Mouse (Mus musculus) erythroblast, adult 5-6 weeks (primary cell): Measurements from ENCODE around the gene Krtap19-1. TPM values are rescaled to one million over a fixed set of nuclear protein-coding genes. Genes with fewer than 3 reads are reported as not detected.

Experiments
- ATAC-seq: replicated peaks from 2 replicates; pipeline ENCODE4 v1.8.0; 2016; ENCODE audit warnings: moderate number of reproducible peaks, mild to moderate bottlenecking, moderate TSS enrichment, inconsistent platforms; ENCODE audit not compliant: poor library complexity, low FRiP score, severe bottlenecking
- total RNA-seq, 2 experiments: library from RNA; stranded (forward) in 1 of 2; stranded (reverse) in 1 of 2; fragments of 150-400 nt in 1 of 2; fragments of 200-764, 138-1000 nt in 1 of 2; gene quantifications; 2 replicates each; pipeline versions ENCODE4 v1.2.3 to v1.2.4; 2015 to 2017; ENCODE audit warnings: low replicate concordance in 2 of 2

The Krtap19-1 gene
- total RNA-seq (2015; ENCODE audit: low replicate concordance), result not detected in 2 replicates
- not detected in 2 replicates for total RNA-seq (2017; ENCODE audit: low replicate concordance)

GRCm38 (mm10) chr16:88869311-88869710 is at the start of gene Krtap19-1:
Krtap19-1 (minus strand) TSS chr16:88869411.
- no peak for ATAC-seq

DNA sequence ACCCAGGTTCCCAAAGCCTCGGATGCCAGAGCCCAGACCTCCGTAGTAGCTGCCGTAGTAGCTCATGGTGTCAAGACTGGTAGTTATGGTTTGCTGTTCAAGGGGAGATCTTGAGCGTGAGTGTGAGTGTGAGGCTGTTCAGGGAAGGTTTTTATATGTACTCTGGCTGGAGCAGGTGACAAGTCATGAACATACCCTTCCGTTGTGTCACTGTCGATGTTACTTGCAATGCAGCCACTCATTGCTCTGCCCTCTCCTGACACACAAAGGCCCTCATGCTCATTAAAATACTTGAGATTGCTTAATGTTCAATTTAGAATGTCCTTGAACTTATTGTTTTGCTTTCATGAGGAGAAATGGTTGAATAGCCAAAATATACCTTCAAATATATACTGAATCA is 27.1 kb upstream of the Krtap19-1 start, which contains the start of gene Krtap19-5:
Krtap19-5 (minus strand) TSS at position 101 of the 400 bp plus-strand sequence.
- no peak for ATAC-seq

DNA sequence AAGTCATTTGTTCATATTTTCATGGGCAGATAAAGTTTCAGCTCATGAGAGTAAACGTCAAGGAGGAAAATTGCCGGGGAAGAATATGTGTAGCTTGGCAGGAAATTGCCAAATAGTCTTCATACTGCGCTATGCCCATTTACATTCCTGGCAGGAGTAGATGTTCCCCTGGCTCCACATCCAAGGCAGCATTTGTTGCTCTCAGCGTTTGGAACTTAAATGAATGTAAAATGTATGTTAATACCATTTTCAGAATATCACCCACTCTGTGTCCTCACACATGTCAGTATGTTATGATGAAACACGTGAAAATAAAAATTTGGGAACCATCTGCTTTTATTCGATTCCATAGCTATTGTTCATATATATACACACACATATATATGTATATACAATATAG is 17.7 kb upstream of the Krtap19-1 start:
- no peak for ATAC-seq

DNA sequence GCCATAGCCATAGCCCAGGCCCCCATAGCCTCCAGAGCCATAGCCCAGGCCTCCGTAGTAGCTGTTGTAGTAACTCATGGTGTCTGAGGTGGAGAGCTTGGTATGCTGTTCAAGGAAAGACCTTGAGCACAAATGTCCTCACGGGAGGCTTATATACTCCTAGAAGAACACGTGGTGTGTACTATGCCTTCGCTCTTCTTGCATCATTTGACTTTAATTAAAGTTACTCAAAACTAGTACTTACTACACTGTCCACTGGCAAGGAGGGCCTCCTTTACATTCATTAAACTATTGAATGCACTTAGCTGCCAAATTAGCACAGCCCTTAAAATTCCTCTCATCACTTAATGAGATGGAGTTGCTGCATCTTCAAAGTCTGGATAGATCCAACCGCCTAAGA is 15.8 kb upstream of the Krtap19-1 start, which contains the start of gene Krtap19-4:
Krtap19-4 (minus strand) TSS at position 101 of the 400 bp plus-strand sequence.
- ATAC-seq, result no peak

DNA sequence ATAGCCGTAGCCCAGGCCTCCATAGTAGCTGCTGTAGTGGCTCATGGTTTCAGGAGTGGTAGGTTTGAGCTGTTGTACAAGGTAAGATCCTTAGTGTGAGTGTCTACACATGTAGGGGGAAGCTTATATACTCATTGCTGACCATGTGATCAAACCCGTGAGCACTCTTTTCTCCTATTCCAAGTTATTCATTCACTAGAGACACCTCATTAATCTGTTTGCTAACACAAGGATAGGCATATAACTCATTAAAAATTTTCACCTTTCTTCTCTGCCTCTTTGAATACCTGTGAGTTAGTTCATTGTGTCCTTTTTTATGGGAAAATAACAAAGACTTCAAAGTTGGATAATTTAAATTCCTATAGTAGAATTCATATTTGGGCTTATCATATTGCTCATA is 8.7 kb upstream of the Krtap19-1 start, which contains the start of gene Krtap19-3:
Krtap19-3 (minus strand) TSS at position 101 of the 400 bp plus-strand sequence.
- ATAC-seq, result no peak

DNA sequence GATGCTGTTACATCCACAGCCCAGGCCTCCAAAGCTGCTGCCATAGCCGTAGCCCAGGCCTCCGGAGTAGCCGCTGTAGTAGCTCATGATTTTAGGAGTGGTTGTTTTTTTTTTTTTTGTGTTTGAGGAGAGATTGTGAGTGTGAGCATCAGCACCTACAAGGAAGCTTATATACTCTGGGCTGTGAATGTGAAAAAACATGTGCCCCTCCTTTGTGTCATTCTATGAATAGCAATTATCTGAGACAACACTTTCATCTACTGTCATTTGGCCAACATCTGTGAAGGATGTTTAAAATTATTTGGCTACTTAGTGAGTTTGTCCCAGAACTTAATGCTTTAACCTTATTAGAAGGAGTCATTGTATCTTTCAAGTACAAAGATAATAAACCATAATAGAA is 5.0 kb upstream of the Krtap19-1 start, which contains the start of gene Krtap19-2:
Krtap19-2 (minus strand) TSS at position 101 of the 400 bp plus-strand sequence.
- no peak for ATAC-seq

- ATAC-seq, result no peak
Measured at GRCm38 (mm10) chr16:88864887-88865407, 4.3 kb downstream of the Krtap19-1 start.

DNA sequence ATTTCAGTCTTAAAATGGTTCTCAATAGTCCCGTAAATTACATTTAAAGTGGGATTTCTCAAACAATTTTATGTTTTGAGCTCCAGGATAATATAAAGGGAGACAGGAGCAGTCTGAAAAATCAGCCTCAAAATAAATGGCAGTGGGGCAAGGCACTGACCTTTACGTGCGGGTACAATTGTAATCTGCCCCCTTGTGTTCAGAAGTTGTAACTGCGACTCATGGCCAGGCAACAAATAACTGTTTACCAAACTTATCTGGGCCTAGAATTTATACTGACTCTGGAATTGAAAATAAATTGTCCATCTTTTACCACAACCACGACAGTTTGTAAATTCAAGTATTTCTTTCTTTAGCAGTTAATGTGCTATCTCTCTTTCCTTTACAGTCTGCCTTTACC is 17.8 kb downstream of the Krtap19-1 start:
- no peak for ATAC-seq

DNA sequence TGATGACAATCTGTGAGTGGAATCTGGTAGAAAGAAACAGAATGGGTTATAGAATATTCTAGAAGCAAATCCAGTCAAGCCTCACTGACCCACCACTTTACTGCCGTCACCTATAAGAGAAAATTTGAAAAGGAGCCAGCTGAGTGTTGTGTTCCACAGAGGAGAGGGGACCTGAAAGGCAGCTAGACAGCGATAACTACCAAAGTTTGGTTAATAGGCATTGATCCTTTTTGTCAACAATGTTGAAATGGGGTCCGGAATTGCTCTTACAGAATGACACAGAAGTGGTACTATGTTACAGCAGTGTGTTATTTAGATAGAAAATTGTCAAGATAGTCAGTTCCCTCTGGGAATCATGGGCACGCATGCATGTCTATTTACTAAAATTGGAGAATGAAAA is 20.7 kb downstream of the Krtap19-1 start:
- ATAC-seq, result no peak

DNA sequence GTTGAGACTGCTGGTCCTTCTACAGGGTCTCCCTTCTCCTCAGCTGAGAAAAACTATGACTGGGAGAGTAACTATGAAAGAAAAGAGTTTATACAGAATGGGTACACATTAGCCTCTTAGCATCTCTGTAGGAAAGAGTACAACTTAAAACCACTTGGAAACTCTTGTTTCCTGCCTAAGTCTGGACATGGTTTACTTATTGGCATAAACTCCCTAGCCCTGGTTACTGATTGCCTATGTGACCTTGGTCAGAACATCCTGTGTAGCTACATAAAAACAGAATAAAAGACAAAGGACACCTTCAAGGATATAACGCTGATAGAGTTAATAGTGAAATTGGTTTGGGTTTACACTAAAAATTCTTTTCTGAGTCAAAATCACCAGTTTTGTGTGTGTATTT is 21.8 kb downstream of the Krtap19-1 start:
- no peak for ATAC-seq

GRCm38 (mm10) chr16:88826978-88827377 is 42.2 kb downstream of the Krtap19-1 start:
- ATAC-seq, result no peak

GRCm38 (mm10) chr16:88826095-88826652 is 43.0 kb downstream of the Krtap19-1 start, which contains the start of gene Krtap14:
Krtap14 (minus strand) TSS chr16:88826145.
- no peak for ATAC-seq

- no peak for ATAC-seq
Measured at GRCm38 (mm10) chr16:88823736-88824135, 45.5 kb downstream of the Krtap19-1 start.

GRCm38 (mm10) chr16:88820066-88820465 is 49.1 kb downstream of the Krtap19-1 start, which contains the start of gene Krtap15:
Krtap15 (plus strand) TSS chr16:88820215.
- no peak for ATAC-seq

Other genes with a start within 250 kb of the Krtap19-1 start
- gene 2310079G19Rik, start 241.7 kb downstream of the Krtap19-1 start, total RNA-seq (2015; ENCODE audit: low replicate concordance), result not detected in 2 replicates
- gene 2310079G19Rik, start 241.7 kb downstream of the Krtap19-1 start, total RNA-seq (2017; ENCODE audit: low replicate concordance), result not detected in 2 replicates
- gene Krtap26-1, start 221.6 kb downstream of the Krtap19-1 start, total RNA-seq (2015; ENCODE audit: low replicate concordance), result not detected in 2 replicates
- gene Krtap26-1, start 221.6 kb downstream of the Krtap19-1 start, total RNA-seq (2017; ENCODE audit: low replicate concordance), result not detected in 2 replicates
- gene Krtap27-1, start 197.7 kb downstream of the Krtap19-1 start, total RNA-seq (2015; ENCODE audit: low replicate concordance), result not detected in 2 replicates
- gene Krtap27-1, start 197.7 kb downstream of the Krtap19-1 start, total RNA-seq (2017; ENCODE audit: low replicate concordance), result not detected in 2 replicates
- not detected in 2 replicates for gene 2310061N02Rik, start 161.4 kb downstream of the Krtap19-1 start, total RNA-seq (2015; ENCODE audit: low replicate concordance)
- gene 2310061N02Rik, start 161.4 kb downstream of the Krtap19-1 start, total RNA-seq (2017; ENCODE audit: low replicate concordance), result not detected in 2 replicates
- not detected in 2 replicates for gene Krtap13-1, start 140.5 kb downstream of the Krtap19-1 start, total RNA-seq (2015; ENCODE audit: low replicate concordance)
- gene Krtap13-1, start 140.5 kb downstream of the Krtap19-1 start, total RNA-seq (2017; ENCODE audit: low replicate concordance), result not detected in 2 replicates
- gene Krtap13, start 117.8 kb downstream of the Krtap19-1 start, total RNA-seq (2015; ENCODE audit: low replicate concordance), result not detected in 2 replicates
- not detected in 2 replicates for gene Krtap13, start 117.8 kb downstream of the Krtap19-1 start, total RNA-seq (2017; ENCODE audit: low replicate concordance)
- gene 2310034C09Rik, start 110.6 kb downstream of the Krtap19-1 start, total RNA-seq (2015; ENCODE audit: low replicate concordance), result not detected in 2 replicates
- not detected in 2 replicates for gene 2310034C09Rik, start 110.6 kb downstream of the Krtap19-1 start, total RNA-seq (2017; ENCODE audit: low replicate concordance)
- gene 2310057N15Rik, start 95.2 kb downstream of the Krtap19-1 start, total RNA-seq (2015; ENCODE audit: low replicate concordance), result not detected in 2 replicates
- gene 2310057N15Rik, start 95.2 kb downstream of the Krtap19-1 start, total RNA-seq (2017; ENCODE audit: low replicate concordance), result not detected in 2 replicates
- not detected in 2 replicates for gene Gm5965, start 91.5 kb downstream of the Krtap19-1 start, total RNA-seq (2015; ENCODE audit: low replicate concordance)
- gene Gm5965, start 91.5 kb downstream of the Krtap19-1 start, total RNA-seq (2017; ENCODE audit: low replicate concordance), result not detected in 2 replicates
- gene Gm20741, start 57.2 kb downstream of the Krtap19-1 start, total RNA-seq (2015; ENCODE audit: low replicate concordance), result not detected in 2 replicates
- gene Gm20741, start 57.2 kb downstream of the Krtap19-1 start, total RNA-seq (2017; ENCODE audit: low replicate concordance), result not detected in 2 replicates
- not detected in 2 replicates for gene Krtap15, start 49.2 kb downstream of the Krtap19-1 start, total RNA-seq (2015; ENCODE audit: low replicate concordance)
- gene Krtap15, start 49.2 kb downstream of the Krtap19-1 start, total RNA-seq (2017; ENCODE audit: low replicate concordance), result not detected in 2 replicates
- not detected in 2 replicates for gene Krtap14, start 43.3 kb downstream of the Krtap19-1 start, total RNA-seq (2015; ENCODE audit: low replicate concordance)
- gene Krtap14, start 43.3 kb downstream of the Krtap19-1 start, total RNA-seq (2017; ENCODE audit: low replicate concordance), result not detected in 2 replicates
- gene Krtap19-2, start 4.9 kb upstream of the Krtap19-1 start, total RNA-seq (2015; ENCODE audit: low replicate concordance), result not detected in 2 replicates
- gene Krtap19-2, start 4.9 kb upstream of the Krtap19-1 start, total RNA-seq (2017; ENCODE audit: low replicate concordance), result not detected in 2 replicates
- not detected in 2 replicates for gene Krtap19-3, start 8.6 kb upstream of the Krtap19-1 start, total RNA-seq (2015; ENCODE audit: low replicate concordance)
- not detected in 2 replicates for gene Krtap19-3, start 8.6 kb upstream of the Krtap19-1 start, total RNA-seq (2017; ENCODE audit: low replicate concordance)
- not detected in 2 replicates for gene Krtap19-4, start 15.7 kb upstream of the Krtap19-1 start, total RNA-seq (2015; ENCODE audit: low replicate concordance)
- not detected in 2 replicates for gene Krtap19-4, start 15.7 kb upstream of the Krtap19-1 start, total RNA-seq (2017; ENCODE audit: low replicate concordance)
- not detected in 2 replicates for gene Krtap19-5, start 27.0 kb upstream of the Krtap19-1 start, total RNA-seq (2015; ENCODE audit: low replicate concordance)
- not detected in 2 replicates for gene Krtap19-5, start 27.0 kb upstream of the Krtap19-1 start, total RNA-seq (2017; ENCODE audit: low replicate concordance)
- gene Krtap19-9b, start 62.9 kb upstream of the Krtap19-1 start, total RNA-seq (2015; ENCODE audit: low replicate concordance), result not detected in 2 replicates
- gene Krtap19-9b, start 62.9 kb upstream of the Krtap19-1 start, total RNA-seq (2017; ENCODE audit: low replicate concordance), result not detected in 2 replicates
- not detected in 2 replicates for gene Krtap16-3, start 93.5 kb upstream of the Krtap19-1 start, total RNA-seq (2015; ENCODE audit: low replicate concordance)
- not detected in 2 replicates for gene Krtap16-3, start 93.5 kb upstream of the Krtap19-1 start, total RNA-seq (2017; ENCODE audit: low replicate concordance)
- gene Krtap22-2, start 141.3 kb upstream of the Krtap19-1 start, total RNA-seq (2015; ENCODE audit: low replicate concordance), result not detected in 2 replicates
- not detected in 2 replicates for gene Krtap22-2, start 141.3 kb upstream of the Krtap19-1 start, total RNA-seq (2017; ENCODE audit: low replicate concordance)
- gene Gm10229, start 145.9 kb upstream of the Krtap19-1 start, total RNA-seq (2015; ENCODE audit: low replicate concordance), result not detected in 2 replicates
- not detected in 2 replicates for gene Gm10229, start 145.9 kb upstream of the Krtap19-1 start, total RNA-seq (2017; ENCODE audit: low replicate concordance)
- gene Krtap6-1, start 162.3 kb upstream of the Krtap19-1 start, total RNA-seq (2015; ENCODE audit: low replicate concordance), result not detected in 2 replicates
- not detected in 2 replicates for gene Krtap6-1, start 162.3 kb upstream of the Krtap19-1 start, total RNA-seq (2017; ENCODE audit: low replicate concordance)
- gene Gm10228, start 172.1 kb upstream of the Krtap19-1 start, total RNA-seq (2015; ENCODE audit: low replicate concordance), result not detected in 2 replicates
- gene Gm10228, start 172.1 kb upstream of the Krtap19-1 start, total RNA-seq (2017; ENCODE audit: low replicate concordance), result not detected in 2 replicates
- gene Krtap6-5, start 178.5 kb upstream of the Krtap19-1 start, total RNA-seq (2015; ENCODE audit: low replicate concordance), result not detected in 2 replicates
- not detected in 2 replicates for gene Krtap6-5, start 178.5 kb upstream of the Krtap19-1 start, total RNA-seq (2017; ENCODE audit: low replicate concordance)
- not detected in 2 replicates for gene 1110025L11Rik, start 194.6 kb upstream of the Krtap19-1 start, total RNA-seq (2015; ENCODE audit: low replicate concordance)
- 3.3 TPM in 1 of 2 replicates, not detected in the other for gene 1110025L11Rik, start 194.6 kb upstream of the Krtap19-1 start, total RNA-seq (2017; ENCODE audit: low replicate concordance)
- gene Krtap6-3, start 214.6 kb upstream of the Krtap19-1 start, total RNA-seq (2015; ENCODE audit: low replicate concordance), result not detected in 2 replicates
- not detected in 2 replicates for gene Krtap6-3, start 214.6 kb upstream of the Krtap19-1 start, total RNA-seq (2017; ENCODE audit: low replicate concordance)